Mouse (Mus musculus): ENCODE results near the gene Nes.

Nes gene

DNA sequence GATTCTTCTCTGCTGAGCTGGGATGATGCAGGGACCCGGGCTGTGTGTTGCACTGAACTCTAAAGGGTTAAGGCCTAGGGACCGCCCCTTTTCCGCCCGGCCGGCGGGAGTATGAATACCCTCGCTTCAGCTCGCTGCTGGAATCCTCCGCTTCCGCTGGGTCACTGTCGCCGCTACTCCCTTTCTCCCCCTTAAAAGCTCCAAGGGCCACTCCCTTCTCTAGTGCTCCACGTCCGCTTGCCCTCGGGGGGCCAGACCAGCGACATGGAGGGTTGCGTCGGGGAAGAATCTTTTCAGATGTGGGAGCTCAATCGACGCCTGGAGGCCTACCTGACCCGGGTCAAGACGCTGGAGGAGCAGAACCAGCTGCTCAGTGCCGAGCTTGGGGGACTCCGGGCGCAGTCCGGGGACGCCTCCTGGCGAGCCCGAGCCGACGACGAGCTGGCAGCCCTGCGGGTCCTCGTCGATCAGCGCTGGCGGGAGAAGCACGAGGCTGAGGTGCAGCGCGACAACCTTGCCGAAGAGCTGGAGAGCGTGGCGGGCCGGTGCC, at the start of gene Nes:
Gene Nes, plus strand, starts transcription at position 140 of the 550 bp plus-strand sequence.
- DNase-seq, result no peak

- no peak for DNase-seq
Measured at GRCm38 (mm10) chr3:87924996-87925395, 45.9 kb upstream of the Nes start.

DNA sequence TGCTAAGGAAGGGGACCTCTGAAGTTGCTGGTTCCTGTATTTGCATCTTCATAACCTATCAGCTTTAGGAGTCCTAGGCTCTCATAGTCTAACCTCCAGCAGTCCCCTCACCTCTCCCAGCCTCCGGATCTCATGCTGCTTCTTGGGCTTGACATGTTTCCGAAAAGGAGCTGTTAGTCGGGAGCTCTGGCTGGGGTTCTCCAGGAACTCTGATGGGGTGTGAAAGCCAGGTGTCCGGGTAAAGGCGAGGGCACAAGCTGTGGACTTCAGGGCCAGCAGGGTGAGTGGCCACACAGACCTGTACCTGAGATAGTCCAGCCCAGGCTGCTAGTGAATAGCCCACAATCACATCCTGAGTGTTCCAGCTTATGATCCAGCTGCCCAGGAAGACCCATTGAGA, 43.4 kb upstream of the Nes start:
- no peak for DNase-seq

DNA sequence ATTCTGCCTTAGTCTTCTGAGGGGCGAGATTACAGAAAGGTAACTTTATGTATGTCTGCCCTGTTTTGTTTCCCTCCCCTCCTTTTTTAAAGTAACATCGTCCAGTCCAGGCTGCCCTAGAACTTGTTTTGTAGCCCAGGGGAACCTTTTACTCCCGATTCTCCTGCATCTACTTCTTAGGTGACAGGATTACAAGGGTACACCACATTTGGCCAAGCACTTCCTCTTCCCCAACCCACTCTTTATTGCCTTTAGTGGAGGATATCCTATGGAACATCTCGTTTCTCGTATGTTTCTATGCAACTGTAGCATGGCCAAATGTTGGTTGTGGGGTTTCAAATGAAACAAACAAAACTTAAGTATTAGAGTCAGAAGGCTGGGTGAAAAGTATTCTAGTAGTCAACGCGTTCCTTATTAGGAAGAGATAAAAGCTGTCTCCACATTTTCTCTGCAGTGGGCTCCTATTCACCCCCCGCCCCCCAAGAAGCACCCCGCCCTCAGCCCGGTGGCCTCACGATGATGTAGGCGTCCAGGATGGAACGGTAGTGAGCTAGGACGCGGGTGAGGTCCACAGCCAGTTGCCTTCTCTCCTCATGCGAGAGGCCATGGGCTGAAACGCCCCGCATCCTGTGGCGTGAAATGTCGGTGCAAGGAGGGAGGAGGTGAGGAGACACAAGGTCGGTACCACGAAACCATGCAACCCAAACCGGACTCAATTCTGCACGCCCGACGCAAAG, 41.4 kb upstream of the Nes start:
- no peak for DNase-seq

GRCm38 (mm10) chr3:87930078-87930795, 40.6 kb upstream of the Nes start, which contains the start of the genes Isg20l2 and Rrnad1:
Gene Isg20l2, plus strand, starts transcription at chr3:87930314.
Gene Rrnad1, minus strand, starts transcription at chr3:87930717.
- DNase-seq, result peak; percentile 93 to 95

GRCm38 (mm10) chr3:87934026-87934425, 36.9 kb upstream of the Nes start:
- DNase-seq, result no peak

- no peak for DNase-seq
Measured at GRCm38 (mm10) chr3:87934501-87934900, 36.4 kb upstream of the Nes start.

- DNase-seq, result no peak
Measured at GRCm38 (mm10) chr3:87935201-87935600, 35.7 kb upstream of the Nes start.

GRCm38 (mm10) chr3:87935776-87936175, 35.1 kb upstream of the Nes start:
- DNase-seq, result no peak

DNA sequence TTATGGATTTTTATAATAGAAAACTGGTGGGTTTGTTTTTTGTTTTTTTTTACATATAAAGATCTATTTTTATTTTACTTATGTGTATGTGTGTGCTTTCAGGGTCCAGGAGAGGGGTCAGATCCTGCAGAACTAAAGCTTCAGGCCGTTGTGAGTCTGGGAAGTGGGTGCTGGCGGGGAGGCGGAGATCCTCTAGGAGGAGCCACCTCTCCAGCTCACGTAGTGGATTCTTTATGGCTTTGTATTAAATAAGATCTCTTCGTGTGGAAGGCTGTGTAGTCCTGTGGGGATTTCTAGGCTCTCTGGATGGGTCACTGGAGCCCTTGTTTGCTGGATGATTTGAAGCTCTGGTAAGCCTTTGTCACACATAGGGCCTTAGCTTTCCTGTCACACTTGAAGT, 30.3 kb upstream of the Nes start:
- DNase-seq, result no peak

GRCm38 (mm10) chr3:87942471-87942870, 28.4 kb upstream of the Nes start:
- no peak for DNase-seq

DNA sequence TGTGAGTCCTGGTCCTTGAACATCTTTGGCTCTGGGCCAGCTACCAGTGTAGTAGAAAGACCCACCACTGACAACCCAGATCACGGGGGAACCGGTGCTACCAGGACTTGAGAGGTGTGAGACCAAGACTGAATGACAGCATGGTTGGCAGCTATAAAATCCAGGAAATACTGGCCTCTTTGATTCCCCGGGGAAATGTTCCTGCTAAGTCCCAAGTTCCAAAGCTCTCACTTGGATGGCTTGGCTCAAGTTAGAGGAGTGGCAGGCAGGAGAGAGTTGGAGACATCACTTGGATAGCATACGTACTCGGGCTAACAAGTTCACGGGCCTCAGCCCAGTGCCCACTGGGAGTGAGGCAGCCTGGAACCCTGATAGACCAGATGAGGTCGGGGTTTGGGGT, 27.3 kb upstream of the Nes start:
- no peak for DNase-seq

- DNase-seq, result no peak
Measured at GRCm38 (mm10) chr3:87944838-87945600, 25.9 kb upstream of the Nes start.

GRCm38 (mm10) chr3:87945781-87946540, 24.9 kb upstream of the Nes start:
- no peak for DNase-seq

GRCm38 (mm10) chr3:87946541-87946860, 24.4 kb upstream of the Nes start:
- DNase-seq, result no peak

DNA sequence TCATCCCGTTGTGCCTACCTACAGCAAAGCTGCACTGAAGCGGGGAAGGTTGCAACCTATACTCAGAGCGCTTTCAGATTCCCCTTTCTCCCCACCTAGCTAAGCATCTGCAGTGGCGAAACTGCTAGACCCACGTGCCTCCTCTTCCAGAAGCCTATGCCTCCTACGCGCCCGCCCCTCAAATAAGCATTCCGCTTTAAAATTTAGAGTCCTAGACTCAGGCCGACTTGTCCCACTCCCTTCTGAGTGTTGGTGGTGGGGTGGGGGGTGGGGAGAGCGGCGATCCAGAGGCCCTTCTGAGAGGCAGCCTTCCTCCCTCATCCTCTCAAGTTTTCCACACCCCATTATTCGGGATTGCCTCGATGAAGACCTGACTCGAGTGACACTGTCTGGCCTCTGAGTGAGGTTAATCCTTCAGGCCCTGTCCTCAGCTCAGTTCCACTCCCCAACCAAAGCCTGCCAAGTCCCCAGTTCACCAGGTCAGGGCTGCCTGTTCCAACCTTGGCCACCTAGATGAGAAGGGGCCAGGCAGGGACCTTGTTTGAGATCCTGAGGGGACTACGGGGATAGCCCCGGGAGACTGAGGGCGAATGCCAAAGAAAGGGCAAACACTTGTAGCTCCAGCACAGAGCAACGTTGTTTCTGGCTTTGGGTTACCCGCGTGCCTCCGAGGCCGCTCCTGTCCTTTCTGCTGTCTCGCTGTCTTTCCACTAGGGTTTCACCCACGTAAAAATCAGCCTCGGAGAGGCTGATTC, 23.6 kb upstream of the Nes start:
- DNase-seq, result no peak

DNA sequence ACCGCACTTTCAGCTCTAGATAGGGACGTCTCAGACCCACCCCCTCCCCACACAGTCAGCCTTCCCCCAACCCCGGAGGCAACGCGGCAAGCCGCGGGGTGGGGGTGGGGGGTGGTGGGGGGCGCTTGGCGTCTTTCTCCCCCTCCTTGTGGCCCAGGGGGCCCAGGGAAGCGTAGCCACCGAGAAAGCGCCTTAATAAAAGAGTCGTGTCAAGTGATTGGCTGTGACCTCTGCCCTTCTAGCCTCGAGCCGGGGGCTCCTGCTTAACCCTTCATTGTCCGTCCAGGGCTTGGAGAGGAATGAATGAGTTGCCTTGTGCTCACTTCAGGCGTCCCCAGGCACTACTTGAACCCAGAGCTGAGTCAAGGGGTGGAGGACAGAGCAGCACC, 23.1 kb upstream of the Nes start:
- no peak for DNase-seq

DNA sequence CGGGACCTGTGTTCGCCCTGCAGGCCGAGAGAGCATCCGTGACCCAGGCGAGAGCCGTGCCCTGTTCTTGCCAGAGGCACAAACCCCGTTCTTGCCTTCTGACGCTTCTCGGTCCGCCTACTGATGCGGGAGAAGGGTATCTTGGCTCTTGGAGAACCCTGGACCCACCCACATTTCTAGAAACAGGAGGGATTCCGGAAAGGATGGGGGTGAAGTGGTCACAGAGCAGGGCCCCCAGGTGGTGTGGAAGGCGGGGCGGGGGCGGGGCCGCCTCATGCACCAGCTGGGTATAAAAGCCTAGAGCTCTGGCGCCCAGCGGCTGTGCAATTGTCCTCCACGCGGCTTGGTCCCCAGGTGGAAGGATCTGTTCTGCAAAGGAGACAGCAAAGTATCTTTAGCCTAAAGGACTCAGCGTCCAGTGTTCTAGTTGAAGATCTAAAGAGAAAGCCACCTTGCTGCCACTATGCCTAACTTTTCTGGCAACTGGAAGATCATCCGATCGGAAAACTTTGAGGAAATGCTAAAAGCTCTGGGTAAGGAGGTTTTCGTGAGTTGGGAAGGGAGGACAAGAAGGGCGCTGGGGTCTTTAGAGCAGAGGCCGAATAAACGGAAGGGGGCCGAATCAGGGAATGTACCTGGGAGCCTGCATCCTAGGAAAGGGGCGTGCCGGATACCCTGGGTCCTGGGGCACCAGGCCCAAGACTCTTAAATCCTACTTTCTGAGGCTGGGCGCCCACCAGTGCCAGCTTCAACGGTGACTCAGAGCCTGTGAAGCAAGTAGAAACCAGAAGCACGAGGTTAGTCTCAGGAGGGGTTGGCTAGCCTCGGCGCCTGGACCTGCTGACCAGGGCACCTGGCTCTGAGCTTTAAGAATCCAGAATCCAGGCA, 22.3 kb upstream of the Nes start, which contains the start of gene Crabp2:
Gene Crabp2, plus strand, starts transcription at position 289 of the 888 bp plus-strand sequence.
- no peak for DNase-seq

- no peak for DNase-seq
Measured at GRCm38 (mm10) chr3:87949266-87949954, 21.5 kb upstream of the Nes start.

DNA sequence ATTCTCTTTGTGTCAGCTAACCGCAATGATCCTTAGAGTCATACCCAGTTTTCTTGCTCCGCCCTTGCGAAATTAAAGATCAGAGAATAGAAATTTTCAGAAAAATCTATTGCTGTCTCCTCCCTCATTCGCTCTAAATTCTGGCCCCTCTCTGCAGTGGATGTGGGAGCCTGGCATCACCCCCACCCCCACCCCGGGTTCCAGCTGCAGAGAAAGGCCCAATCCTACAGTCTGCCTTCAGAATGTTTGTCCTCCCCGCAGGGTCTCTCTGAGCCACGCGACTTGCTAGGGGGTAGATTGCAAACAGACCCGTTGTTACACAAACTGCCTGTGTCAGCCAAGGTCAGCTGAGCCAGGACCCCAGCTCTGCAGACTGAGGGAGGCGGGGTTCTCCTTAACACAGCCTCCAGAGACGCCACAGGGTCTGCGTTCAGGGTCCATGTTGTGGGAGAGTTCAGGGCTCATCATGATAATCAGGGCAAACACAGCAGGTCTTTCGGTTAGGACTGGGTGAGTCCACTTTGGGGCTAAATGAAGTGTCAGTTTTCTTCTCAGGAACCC, 20.8 kb upstream of the Nes start:
- DNase-seq, result no peak

Data from thymus, adult 18-20 months (tissue).